Mouse (Mus musculus) adrenal gland, postnatal 36 days (tissue): Measurements from ENCODE around the gene F12. TPM values are rescaled to one million over a fixed set of nuclear protein-coding genes. Genes with fewer than 3 reads are reported as not detected.
A peak's percentile ranks its signal among the peaks of the same experiment; 100 is the strongest.

Experiments
- DNase-seq, 2 experiments: peaks; one replicate each; pipeline ENCODE4 v3.0.0; 2021; ENCODE audit warnings: mixed read lengths in 1 of 2
- total RNA-seq, 2 experiments: library from RNA; stranded (reverse); gene quantifications; 2 replicates each; pipeline ENCODE4 v1.2.3; 2021

F12 gene
- total RNA-seq, 2 experiments from 2014 or later, result 0.30 TPM; not detected in 1

- no peak for DNase-seq
These were observed 13.3 kb downstream of the F12 start for GRCm38 (mm10) chr13:55413333-55413732.

- DNase-seq, result peak; percentile 47 to 56
These were observed 13.8 kb downstream of the F12 start for GRCm38 (mm10) chr13:55412643-55413307.

- DNase-seq, result no peak
These were observed 14.8 kb downstream of the F12 start for GRCm38 (mm10) chr13:55411826-55412225.

GRCm38 (mm10) chr13:55408546-55409120 is 18.0 kb downstream of the F12 start:
- no peak for DNase-seq

- no peak for DNase-seq
These were observed 19.3 kb downstream of the F12 start for GRCm38 (mm10) chr13:55407341-55407740.

- no peak for DNase-seq
These were observed 20.7 kb downstream of the F12 start for GRCm38 (mm10) chr13:55405783-55406390.

- peak; percentile 74 to 83 for DNase-seq
These were observed 21.5 kb downstream of the F12 start for GRCm38 (mm10) chr13:55404853-55405782.

GRCm38 (mm10) chr13:55403935-55404852 is 22.4 kb downstream of the F12 start:
- DNase-seq, result no peak

- no peak for DNase-seq
These were observed 23.3 kb downstream of the F12 start for GRCm38 (mm10) chr13:55403266-55403665.

GRCm38 (mm10) chr13:55400039-55400346 is 26.6 kb downstream of the F12 start:
- no peak for DNase-seq

- no peak for DNase-seq
These were observed 27.1 kb downstream of the F12 start for GRCm38 (mm10) chr13:55399300-55400038.

GRCm38 (mm10) chr13:55398088-55398487 is 28.5 kb downstream of the F12 start, which contains the start of gene Slc34a1:
Slc34a1 (plus strand) TSS chr13:55398187.
- no peak for DNase-seq

- no peak for DNase-seq
These were observed 33.7 kb downstream of the F12 start for GRCm38 (mm10) chr13:55392933-55393332.

- DNase-seq, result no peak
These were observed 35.0 kb downstream of the F12 start for GRCm38 (mm10) chr13:55391626-55392029.

GRCm38 (mm10) chr13:55390644-55391043 is 35.9 kb downstream of the F12 start:
- no peak for DNase-seq

GRCm38 (mm10) chr13:55381790-55382189 is 44.8 kb downstream of the F12 start:
- no peak for DNase-seq

- no peak for DNase-seq
These were observed 47.5 kb downstream of the F12 start for GRCm38 (mm10) chr13:55378907-55379580.

GRCm38 (mm10) chr13:55375877-55376276 is 50.7 kb downstream of the F12 start:
- no peak for DNase-seq

- no peak for DNase-seq
These were observed 52.2 kb downstream of the F12 start for GRCm38 (mm10) chr13:55374206-55374924.
